Mouse (Mus musculus): Measurements from ENCODE around the gene Mboat2. TPM values are rescaled to one million over a fixed set of nuclear protein-coding genes. Genes with fewer than 3 reads are reported as not detected.

Gene Mboat2
- polyA plus RNA-seq, 1 experiment: 0.78 TPM

GRCm38 (mm10) chr12:24872264-24872663 lies 41.6 kb downstream of the Mboat2 start:
- Histone ChIP-seq H3K4me3 (replicated peaks) (no peak overlapping the region), H3K36me3 (ENCODE audit: control insufficient read depth) (peaks cover 22% of the 10 kb centered on the region), H3K9me3 (ENCODE audit: control insufficient read depth, low read length) (no peaks in the 10 kb centered on the region), H3K4me1 (ENCODE audit: control insufficient read depth) (peaks cover 73% of the 10 kb centered on the region), H3K27me3 (ENCODE audit: control insufficient read depth) (no peaks in the 10 kb centered on the region)
- TF ChIP-seq TAL1 (IDR thresholded peaks at IDR 0.05; ENCODE audit: low read length) (no peak), GATA1 (IDR thresholded peaks at IDR 0.05; ENCODE audit: low read length) (no peak)

- H3K27me3 ChIP-seq (ENCODE audit: control insufficient read depth): no peaks in the 10 kb centered on the region
- H3K9me3 ChIP-seq (ENCODE audit: control insufficient read depth, low read length): no peaks in the 10 kb centered on the region
- TF ChIP-seq TAL1 (IDR thresholded peaks at IDR 0.05; ENCODE audit: low read length) (no peak), GATA1 (IDR thresholded peaks at IDR 0.05; ENCODE audit: low read length) (no peak)
- H3K4me1 ChIP-seq (ENCODE audit: control insufficient read depth): peaks cover 78% of the 10 kb centered on the region
- H3K36me3 ChIP-seq (ENCODE audit: control insufficient read depth): peaks cover 24% of the 10 kb centered on the region
- no peak overlapping the region for H3K4me3 ChIP-seq (replicated peaks)
Observed at GRCm38 (mm10) chr12:24872689-24873088, 42.0 kb downstream of the Mboat2 start.

- H3K4me1 ChIP-seq (ENCODE audit: control insufficient read depth): peaks cover 91% of the 10 kb centered on the region
- TF ChIP-seq GATA1 (IDR thresholded peaks at IDR 0.05; ENCODE audit: low read length): no peak
- peak; percentile 63 for TF ChIP-seq TAL1 (IDR thresholded peaks at IDR 0.05; ENCODE audit: low read length)
Observed at GRCm38 (mm10) chr12:24875908-24876307, 45.2 kb downstream of the Mboat2 start.

GRCm38 (mm10) chr12:24877231-24877630 lies 46.6 kb downstream of the Mboat2 start:
- TF ChIP-seq GATA1 (IDR thresholded peaks at IDR 0.05; ENCODE audit: low read length) (no peak), TAL1 (IDR thresholded peaks at IDR 0.05; ENCODE audit: low read length) (no peak)
- H3K4me1 ChIP-seq (ENCODE audit: control insufficient read depth): peaks cover 92% of the 10 kb centered on the region
- no peak overlapping the region for H3K4me3 ChIP-seq (replicated peaks)
- no peaks in the 10 kb centered on the region for H3K27me3 ChIP-seq (ENCODE audit: control insufficient read depth)
- no peaks in the 10 kb centered on the region for H3K9me3 ChIP-seq (ENCODE audit: control insufficient read depth, low read length)
- H3K36me3 ChIP-seq (ENCODE audit: control insufficient read depth): peaks cover 28% of the 10 kb centered on the region

More at GRCm38 (mm10) chr12:24875908-24876307, 45.2 kb downstream of the Mboat2 start:
- H3K36me3 ChIP-seq (ENCODE audit: control insufficient read depth): peaks cover 23% of the 10 kb centered on the region
- H3K27me3 ChIP-seq (ENCODE audit: control insufficient read depth): no peaks in the 10 kb centered on the region
- H3K9me3 ChIP-seq (ENCODE audit: control insufficient read depth, low read length): no peaks in the 10 kb centered on the region
- H3K4me3 ChIP-seq (replicated peaks): no peak overlapping the region

- TF ChIP-seq GATA1 (IDR thresholded peaks at IDR 0.05; ENCODE audit: low read length) (no peak), TAL1 (IDR thresholded peaks at IDR 0.05; ENCODE audit: low read length) (no peak)
- Histone ChIP-seq H3K4me3 (replicated peaks) (no peak overlapping the region), H3K27me3 (ENCODE audit: control insufficient read depth) (no peaks in the 10 kb centered on the region), H3K4me1 (ENCODE audit: control insufficient read depth) (peaks cover 89% of the 10 kb centered on the region), H3K36me3 (ENCODE audit: control insufficient read depth) (peaks cover 37% of the 10 kb centered on the region), H3K9me3 (ENCODE audit: control insufficient read depth, low read length) (no peaks in the 10 kb centered on the region)
Observed at GRCm38 (mm10) chr12:24878090-24878489, 47.4 kb downstream of the Mboat2 start.

- no peaks in the 10 kb centered on the region for H3K9me3 ChIP-seq (ENCODE audit: control insufficient read depth, low read length)
- H3K27me3 ChIP-seq (ENCODE audit: control insufficient read depth): no peaks in the 10 kb centered on the region
- TF ChIP-seq TAL1 (IDR thresholded peaks at IDR 0.05; ENCODE audit: low read length) (no peak), GATA1 (IDR thresholded peaks at IDR 0.05; ENCODE audit: low read length) (no peak)
- H3K4me1 ChIP-seq (ENCODE audit: control insufficient read depth): peaks cover 92% of the 10 kb centered on the region
- peaks cover 44% of the 10 kb centered on the region for H3K36me3 ChIP-seq (ENCODE audit: control insufficient read depth)
- peak overlapping the region; percentile 53 for H3K4me3 ChIP-seq (replicated peaks)
Observed at GRCm38 (mm10) chr12:24878735-24879362, 48.2 kb downstream of the Mboat2 start.

- no peaks in the 10 kb centered on the region for H3K27me3 ChIP-seq (ENCODE audit: control insufficient read depth)
- H3K9me3 ChIP-seq (ENCODE audit: control insufficient read depth, low read length): no peaks in the 10 kb centered on the region
- peaks cover 93% of the 10 kb centered on the region for H3K4me1 ChIP-seq (ENCODE audit: control insufficient read depth)
- H3K36me3 ChIP-seq (ENCODE audit: control insufficient read depth): peaks cover 50% of the 10 kb centered on the region
- H3K4me3 ChIP-seq (replicated peaks): peak overlapping the region; percentile 53
- peak; percentile 62; the same call in 1 of the 2 replicates for TF ChIP-seq GATA1 (IDR thresholded peaks at IDR 0.05; ENCODE audit: low read length)
- peak; percentile 62 for TF ChIP-seq TAL1 (IDR thresholded peaks at IDR 0.05; ENCODE audit: low read length)
Observed at GRCm38 (mm10) chr12:24879613-24880029, 48.9 kb downstream of the Mboat2 start.

- H3K36me3 ChIP-seq (ENCODE audit: control insufficient read depth): peaks cover 72% of the 10 kb centered on the region
- H3K4me1 ChIP-seq (ENCODE audit: control insufficient read depth): peaks cover 92% of the 10 kb centered on the region
- no peaks in the 10 kb centered on the region for H3K27me3 ChIP-seq (ENCODE audit: control insufficient read depth)
- H3K9me3 ChIP-seq (ENCODE audit: control insufficient read depth, low read length): no peaks in the 10 kb centered on the region
- no peak for TF ChIP-seq TAL1 (IDR thresholded peaks at IDR 0.05; ENCODE audit: low read length)
- no peak for TF ChIP-seq GATA1 (IDR thresholded peaks at IDR 0.05; ENCODE audit: low read length)
- no peak overlapping the region for H3K4me3 ChIP-seq (replicated peaks)
Observed at GRCm38 (mm10) chr12:24883279-24883678, 52.6 kb downstream of the Mboat2 start.

GRCm38 (mm10) chr12:24886800-24887199 lies 56.1 kb downstream of the Mboat2 start:
- Histone ChIP-seq H3K9me3 (ENCODE audit: control insufficient read depth, low read length) (no peaks in the 10 kb centered on the region), H3K27me3 (ENCODE audit: control insufficient read depth) (no peaks in the 10 kb centered on the region), H3K4me1 (ENCODE audit: control insufficient read depth) (peaks cover 93% of the 10 kb centered on the region), H3K36me3 (ENCODE audit: control insufficient read depth) (peaks cover 78% of the 10 kb centered on the region), H3K4me3 (replicated peaks) (no peak overlapping the region)
- TF ChIP-seq GATA1 (IDR thresholded peaks at IDR 0.05; ENCODE audit: low read length) (0 out of 2 replicates have a peak, but pooled peaks have one; percentile 26), TAL1 (IDR thresholded peaks at IDR 0.05; ENCODE audit: low read length) (peak; percentile 59; the same call in 2 of the 3 replicates)
